Mouse (Mus musculus): ENCODE results near the gene Brd3os.

Brd3os gene

DNA sequence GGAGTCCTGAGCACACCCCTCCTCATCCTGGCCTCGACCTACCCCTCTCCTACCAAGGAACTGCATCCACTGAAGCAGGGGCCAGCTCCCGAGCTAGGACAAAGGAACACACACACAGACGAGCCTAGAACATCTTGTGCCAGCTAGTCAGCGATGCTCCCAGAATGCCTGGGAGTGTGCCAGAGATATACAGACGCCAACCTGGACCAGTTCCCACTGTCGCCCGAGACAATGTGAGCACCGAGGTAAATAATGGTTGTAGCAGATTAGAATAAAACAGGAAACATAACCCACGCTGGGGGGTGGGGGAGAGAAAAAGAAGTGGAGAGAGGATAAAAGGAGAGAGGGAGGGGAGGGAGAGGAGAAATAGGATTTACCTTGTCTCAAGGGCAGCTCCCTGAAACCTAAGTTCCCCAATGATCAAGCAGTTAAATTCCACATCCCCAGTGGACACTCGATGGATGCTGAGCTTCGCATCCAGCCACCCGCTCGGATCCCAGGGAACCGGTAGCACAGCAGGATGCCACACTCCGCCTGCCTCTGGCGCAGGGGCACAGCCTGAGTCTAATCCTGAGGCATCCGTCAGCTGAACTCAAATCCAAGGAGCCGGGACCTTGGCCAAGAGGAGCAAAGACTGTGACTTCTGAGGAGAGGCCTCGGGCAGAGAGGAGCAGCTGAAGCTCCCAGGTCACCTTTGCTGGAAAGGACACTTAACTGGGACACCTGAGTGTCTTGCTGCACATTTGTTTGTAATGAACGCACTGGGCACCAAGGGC, 20.6 kb upstream of the Brd3os start:
- no peak for DNase-seq

DNA sequence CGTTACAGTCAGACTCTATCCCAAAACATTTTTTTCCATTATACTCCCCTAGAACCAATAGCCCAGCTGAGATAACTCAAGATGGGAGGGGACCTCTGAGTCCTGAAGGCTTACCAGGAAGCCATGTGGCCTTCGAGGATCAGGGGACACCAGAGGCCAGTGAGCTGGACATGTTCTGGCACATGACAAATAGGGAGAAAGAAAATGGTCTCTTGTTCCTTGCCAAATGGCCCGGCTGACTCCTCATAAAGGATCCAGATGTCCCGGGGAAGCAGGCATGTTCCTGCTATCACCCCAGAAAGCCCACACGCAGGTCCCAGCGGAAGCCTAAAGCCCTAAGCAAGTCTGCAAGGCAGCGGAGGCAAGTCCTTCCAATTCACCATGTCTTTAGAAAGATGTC, 18.5 kb upstream of the Brd3os start:
- DNase-seq, result no peak

DNA sequence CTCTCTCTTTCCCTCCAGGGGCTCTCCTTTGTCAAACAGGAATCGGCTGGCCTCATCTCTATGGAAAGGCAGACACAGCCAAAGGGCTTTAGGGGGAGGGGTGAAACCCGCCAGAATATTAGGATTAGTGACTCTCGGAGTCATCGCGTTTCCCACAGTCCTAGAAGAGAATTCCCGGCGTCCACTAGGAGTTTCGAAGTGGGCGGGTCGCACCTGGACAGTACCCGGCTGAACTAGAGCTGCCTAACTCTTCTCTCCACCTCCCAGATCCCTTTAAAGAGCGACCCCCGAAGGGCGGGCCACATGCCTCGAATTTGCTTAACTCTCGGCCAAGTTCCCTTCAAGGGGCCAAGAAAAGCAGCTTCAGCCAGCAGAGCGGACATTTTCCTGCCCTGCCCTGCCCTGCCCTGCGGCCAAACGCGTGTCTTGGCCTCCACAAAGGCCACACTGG, 16.9 kb upstream of the Brd3os start:
- peak; percentile 28 for DNase-seq

DNA sequence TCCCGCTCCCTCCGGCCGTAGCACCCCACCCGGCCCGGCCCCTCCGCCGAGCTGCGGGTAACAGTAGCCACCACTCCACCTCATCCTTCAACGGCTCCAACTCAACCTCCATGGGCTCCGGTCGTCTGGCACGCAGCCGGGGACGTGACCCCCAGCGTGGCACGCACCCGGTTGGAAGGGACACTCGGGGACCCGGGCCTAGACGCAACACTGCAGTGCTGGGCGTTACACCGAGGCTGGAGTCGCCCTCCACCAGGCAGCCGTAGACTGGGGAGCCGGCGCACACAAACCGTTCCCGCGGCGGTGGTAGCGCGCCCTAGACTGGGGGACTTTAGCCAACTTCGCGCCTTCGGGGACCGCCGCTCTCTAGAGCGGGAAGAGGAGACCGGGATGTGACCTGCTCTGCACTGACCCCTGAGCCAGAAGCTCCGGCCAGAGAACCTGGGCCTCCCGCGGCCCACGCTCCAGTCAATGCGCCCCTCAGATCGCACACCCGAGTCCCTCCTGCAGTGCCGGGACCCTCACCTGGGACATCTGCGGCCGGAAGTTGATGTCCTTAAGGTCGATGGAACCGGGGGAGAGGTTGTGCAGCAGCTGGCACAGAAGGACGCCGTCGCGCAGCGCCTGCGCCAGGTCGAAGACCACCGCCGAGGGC, 16.2 kb upstream of the Brd3os start:
- peak; percentile 22 for DNase-seq

DNA sequence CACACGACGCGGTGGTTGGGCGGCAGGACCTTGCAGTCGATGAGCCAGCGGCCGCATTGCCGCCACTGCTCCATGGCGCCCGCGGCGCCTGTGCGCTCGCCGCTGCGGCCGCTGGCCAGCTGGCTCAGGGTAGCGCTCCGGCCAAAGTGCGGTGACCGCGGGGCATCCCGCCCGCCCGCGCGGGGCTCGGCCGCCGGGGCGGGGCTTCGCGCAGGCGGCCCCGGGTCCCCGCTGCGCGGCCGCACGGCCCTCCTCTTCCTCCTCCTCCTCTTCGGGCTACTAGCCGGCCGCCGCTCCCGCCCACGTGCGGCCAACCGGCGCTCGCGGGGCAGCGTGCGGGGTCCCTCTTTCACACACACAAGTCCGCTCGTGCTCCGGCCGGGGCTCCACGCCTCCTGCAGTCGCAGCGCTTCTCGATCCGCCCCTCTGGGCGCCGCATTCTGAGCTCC, 15.7 kb upstream of the Brd3os start:
- peak; percentile 54 for DNase-seq

DNA sequence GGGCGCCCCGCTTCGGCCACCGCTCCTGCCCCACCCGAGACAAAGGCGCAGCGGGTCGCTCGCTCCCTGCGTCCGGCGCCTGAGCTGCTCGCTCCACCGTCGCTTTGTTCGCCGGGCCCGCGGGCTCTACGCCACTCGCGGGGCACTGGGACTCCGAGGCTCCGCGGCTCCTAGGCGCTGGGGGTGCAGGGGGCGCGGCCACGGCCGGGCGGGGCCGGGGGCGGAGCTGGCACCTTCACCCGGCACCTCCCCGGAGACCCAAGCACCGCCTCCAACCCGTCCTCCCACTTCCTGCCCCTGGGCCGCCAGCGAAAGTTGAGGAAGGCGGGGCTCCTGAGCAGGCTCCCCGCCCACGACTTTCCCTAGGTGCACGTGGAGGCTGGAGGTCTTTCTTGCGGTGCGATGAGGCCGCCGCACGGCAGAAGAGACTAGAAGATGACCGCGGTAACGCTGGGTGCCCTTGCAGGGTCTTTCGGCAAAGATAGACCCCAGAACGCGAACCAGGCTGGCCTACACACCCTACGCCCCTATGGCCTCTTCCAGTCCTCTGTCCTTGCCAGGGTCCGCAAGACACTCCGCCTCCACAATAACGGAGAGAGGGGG, 15.2 kb upstream of the Brd3os start, which contains the start of gene Vav2:
TSS of gene Vav2 (minus strand) at position 179 of the 603 bp plus-strand sequence.
- peak; percentile 95 for DNase-seq

DNA sequence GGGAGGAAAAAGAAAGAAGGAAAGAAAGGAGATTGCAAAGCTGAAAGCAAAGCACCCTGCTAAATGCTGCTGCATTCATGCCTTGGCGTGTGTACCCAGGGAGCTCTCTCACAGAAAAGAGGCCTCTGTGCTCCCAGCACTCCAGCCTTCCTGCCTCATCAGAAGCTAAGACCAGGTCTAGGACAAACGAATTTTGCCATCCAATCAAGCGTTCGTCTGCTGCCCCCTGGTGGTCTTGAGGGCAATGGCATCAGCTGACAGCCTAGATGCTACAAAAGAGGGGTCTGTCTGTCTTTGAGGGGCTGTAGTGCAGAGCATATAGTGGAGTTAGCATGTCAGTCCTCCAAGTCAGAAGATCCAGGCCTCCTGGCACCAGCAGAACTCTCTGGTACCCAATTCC, 14.1 kb upstream of the Brd3os start:
- peak; percentile 79 for DNase-seq

DNA sequence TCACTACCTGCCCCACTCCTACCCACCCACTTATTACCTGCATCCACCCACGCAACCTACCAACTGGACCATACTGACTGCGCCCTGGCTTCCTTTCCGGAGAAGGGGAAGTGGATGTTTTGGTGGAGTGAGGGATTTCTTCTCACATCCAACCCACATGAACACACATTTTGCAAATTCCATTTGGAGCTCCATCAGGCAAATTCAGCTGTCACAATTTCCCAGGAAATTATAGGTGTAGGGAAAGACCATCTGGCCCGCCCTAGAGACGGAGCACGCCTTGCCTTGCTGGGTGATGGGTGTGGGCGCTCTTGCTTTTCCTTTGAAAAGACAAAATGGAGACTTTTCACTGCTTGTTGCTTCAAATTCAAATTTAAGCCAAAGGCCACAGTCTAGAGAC, 11.5 kb upstream of the Brd3os start:
- DNase-seq, result no peak

DNA sequence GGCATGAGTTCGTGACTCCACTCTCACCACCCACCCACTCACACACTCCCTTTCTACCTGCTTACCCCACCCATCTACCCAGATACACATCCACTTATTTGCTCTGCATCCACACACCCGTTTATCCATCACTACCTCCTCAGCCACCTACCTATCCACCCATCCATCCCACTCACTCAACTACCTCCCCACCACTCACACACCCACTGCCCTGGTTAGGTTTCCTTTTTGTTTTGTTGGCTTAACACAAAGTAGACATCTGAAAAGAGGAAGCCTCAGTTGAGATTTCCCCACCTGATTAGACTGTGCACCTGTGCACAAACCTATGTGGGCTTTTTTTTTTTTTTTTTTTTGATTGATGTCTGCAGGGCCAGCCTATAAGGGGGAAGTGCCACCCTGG, 9.5 kb upstream of the Brd3os start:
- no peak for DNase-seq

DNA sequence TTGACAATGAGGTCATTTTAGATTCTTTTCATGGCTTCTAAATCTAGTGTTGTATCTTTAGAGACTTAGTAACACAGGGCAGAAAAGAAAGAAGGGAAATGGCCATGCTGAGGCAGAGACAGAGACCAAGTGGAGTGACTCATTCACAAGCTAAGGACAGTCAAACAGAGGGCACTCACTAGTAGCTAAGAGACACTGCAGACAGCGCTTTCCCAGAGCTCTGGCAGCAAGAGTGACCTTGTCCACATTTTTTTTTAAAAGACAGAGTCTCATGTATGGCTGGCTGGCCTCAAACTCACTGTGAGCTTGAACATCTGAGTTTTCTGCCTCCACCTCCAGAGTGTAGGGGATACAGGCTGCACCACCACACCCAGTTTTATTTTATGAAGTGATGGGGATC, 4.2 kb upstream of the Brd3os start:
- no peak for DNase-seq

DNA sequence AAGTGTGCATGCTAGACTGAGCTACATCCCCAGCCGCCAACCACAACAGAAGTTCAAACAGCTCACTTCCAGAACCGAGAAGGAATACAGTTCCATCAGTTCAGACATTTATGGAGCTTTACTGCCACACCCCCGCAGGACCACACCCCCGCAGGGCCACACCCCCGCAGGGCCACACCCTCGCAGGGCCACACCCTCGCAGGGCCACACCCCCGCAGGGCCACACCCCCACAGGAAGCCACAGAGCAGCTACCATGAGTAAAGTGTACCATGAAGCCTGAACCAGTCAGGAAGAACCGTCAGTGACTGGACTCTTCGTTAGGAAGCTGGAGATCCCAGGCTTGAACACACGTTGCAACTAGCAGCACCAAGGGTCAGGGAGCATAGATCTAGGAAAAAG, 3.8 kb upstream of the Brd3os start:
- DNase-seq, result peak; percentile 84

DNA sequence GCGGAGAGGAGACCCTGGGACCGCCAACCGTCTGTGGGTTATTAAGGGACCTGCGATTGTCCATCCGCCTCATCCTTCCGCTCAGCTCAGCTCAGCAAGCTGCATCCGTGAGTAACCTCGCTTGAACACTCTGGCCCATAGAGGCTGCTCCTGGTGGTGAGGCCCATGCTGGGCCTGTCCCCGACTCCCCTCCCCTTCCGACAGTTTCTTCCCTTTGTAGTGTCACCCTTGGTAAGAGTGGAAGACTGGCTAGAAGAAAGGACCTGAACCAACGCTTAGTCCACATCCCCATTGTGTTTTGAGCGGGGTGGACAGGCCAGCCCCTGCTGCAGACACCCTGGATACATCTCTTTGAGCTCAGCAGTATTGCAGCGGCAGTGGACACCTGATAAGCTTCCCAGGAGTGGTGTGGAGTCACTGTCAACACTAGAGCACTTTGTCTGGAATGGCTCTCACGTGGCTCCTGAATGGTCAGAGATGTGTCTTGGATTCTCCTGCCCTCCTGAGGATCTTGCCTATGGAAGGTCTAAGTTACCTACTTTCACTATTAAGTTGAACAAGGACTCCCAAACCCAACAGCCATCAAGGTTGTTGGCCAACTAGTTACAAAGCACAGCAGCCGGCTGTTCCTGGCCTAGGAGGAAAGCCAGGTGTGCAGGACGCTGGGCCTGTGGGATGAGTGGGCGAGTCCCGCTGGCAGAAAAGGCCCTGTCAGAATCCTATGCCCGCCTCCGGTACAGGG, 755 bp downstream of the Brd3os start:
- no peak for DNase-seq

DNA sequence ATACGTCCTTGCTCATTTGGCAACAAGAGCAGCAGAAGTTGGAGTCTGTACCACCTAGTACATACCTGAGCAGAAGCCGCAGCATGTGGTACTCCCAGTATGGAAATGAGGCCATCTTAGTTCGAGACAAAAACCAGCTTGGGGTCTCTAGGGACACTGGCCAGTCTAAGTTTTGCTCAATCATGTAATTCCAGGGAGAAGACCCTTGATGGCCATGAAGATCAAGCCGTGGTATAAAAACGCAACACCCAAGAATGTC, 1.3 kb downstream of the Brd3os start:
- DNase-seq, result no peak

DNA sequence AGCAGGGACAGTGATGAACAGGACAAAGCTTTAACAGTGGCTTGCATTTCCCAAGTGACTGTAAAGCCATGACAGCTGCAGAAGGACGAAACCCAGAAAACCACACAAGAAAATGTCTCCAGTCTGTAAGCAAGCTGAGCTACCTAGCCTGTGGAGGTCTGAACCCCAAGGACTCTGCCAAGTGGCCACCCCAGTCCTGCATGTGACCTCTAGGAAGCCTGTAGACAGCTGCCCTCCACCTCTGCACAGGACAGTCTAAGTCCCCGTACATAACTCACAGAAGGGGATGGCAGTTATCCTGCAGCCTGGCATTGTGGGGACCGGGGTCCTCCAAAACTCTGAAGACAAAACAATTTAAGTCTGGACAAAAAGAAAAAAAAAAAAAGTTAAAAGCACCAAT, 3.8 kb downstream of the Brd3os start:
- no peak for DNase-seq

DNA sequence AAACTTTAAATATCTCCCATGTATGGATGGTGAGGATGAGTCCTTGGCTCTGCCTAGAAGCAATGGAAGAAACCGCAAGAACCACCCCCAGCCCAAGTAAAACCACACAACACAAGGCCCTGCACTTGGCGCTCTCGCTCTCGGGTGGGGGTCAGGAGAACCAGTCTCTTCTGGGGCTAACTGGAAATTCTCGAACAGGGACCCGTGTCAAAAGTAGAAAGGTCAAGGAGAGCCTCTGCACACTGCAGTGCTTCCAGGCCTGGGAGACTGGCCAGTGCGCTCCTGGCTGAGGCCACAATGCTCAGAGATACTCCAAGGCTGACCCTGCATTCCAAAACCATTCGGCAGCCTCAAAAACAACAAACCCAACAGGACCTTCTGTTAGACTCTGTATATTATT, 4.7 kb downstream of the Brd3os start:
- DNase-seq, result no peak

DNA sequence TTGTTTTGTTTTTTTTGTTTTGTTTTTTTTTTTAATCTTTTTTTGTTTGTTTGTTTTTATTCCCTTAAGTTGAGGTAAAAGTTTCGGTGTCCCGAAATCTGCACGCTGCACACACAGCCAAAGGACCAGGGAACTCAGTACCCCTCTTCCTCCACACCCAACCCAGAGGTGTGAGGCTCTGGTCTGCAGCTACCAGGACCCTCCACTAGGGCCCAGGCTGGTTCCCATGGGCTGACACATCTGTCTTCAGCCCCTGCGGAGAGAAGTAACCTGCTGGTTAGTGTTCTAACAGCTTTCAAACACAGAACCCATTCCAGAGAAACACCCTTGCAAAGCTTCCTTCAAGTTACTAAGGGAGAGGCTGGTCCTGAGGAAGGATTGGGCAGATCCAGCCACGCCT, 5.7 kb downstream of the Brd3os start:
- no peak for DNase-seq

DNA sequence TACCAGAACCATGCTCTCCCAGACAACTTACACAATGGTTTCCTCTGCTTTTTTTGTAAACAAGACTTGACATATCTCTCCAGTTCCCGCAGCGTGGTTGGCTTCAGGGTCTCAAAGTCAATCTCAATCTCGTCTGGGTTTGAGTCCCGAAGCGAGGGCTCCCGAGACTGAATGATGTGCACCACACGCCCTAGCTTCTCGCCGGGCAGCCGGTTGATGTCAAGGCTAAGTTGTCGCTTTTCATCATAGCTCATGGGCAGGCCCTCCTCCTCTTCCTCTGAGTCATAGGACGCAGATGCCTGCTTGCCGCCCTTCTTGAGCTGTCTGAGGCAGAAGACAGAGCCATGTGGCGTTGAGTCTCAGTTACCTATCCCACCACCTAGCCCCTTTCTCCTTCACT, 8.1 kb downstream of the Brd3os start:
- DNase-seq, result no peak

DNA sequence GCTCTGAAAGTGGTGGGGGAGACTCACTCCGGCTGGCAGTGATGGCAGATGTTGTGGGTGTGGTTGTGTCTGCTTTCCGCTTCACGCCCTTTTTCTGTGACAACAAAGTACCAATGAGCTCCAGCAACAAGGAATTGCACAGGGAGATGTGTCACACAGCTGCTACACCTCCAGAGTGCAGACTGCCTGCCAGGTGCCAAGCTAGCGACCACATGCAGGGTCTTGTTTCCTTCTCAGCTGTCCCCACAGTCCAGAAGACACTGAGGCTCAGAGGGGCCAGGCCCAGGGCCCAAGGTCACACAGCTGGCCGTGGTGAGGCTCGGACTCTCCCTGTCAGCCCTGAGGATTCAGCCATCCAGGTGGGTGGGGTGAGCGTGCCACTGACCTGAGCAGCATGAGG, 17.6 kb downstream of the Brd3os start:
- no peak for DNase-seq

DNA sequence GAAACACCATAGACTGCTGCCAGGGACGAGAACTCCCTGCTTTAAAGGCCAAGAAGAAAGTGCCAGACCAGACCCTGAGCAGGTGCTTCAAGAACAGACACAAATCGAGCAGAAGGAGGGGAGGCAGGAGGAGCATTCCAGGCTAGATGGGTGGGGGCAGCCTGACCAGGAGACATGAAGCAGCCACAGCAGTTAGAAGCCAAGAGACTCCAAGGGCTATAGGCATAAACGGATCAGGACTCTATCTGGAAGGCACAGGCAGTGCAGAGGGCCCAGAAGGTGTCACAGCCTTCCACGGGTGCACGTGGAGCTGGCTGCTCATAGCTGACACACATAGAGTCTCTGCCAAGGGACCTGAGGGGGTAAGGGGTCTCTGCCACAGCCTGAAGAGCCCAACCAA, 18.0 kb downstream of the Brd3os start:
- no peak for DNase-seq

DNA sequence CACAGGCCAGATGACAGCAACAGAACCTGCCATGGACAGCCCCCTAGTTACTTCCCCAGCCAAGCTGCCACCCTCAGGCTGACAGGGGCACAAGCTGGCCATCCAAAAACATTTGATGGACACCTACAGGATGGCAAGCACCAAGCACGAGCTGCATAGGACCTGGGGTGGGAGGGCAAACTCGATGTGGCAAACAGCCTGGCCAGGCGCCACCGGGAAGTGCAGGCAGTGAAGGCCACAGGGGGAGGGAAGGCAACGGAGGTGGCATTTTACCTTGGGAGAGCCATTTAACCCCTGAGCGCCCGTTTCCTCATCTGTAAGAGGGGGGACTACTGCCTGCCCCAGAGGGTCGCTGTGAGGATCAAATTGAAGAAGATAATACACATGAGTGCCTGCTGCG, 18.5 kb downstream of the Brd3os start:
- DNase-seq, result no peak

DNA sequence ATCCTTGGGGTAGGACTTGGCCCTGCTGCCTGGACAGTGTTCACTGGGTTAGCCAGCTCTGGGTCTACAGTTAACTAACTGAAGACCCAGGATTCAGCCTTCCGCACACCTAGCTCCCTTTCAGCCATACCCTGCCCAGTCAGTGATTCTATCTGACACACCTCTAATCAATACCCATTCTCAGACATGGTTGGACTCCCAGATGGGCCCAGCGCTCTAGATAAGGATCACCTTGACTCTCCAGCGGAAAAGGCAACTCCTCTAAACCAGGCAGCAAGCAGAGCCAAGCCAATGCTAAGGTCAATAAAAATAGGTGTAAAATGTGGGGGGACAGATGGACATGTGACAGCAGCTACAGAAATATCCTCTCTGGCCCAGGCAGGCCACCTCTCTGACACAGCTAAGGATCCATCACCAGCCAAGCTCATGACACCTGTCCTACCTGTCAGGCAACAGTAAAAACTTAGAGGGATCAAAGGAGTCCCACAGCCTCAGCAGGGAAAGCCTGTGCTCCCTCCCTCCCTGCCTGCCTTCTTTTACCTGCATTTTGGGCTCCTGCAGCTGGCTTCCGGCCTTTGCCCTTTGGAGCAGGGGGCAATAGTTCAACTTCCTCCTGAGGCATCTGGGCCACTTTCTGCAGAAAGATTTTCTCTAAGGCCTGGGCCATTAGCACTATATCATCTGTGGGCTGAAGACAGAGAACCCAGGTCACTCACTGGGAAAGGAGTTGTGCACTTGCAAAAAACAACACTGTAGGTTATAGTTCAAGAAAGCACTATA, 19.9 kb downstream of the Brd3os start:
- no peak for DNase-seq

DNA sequence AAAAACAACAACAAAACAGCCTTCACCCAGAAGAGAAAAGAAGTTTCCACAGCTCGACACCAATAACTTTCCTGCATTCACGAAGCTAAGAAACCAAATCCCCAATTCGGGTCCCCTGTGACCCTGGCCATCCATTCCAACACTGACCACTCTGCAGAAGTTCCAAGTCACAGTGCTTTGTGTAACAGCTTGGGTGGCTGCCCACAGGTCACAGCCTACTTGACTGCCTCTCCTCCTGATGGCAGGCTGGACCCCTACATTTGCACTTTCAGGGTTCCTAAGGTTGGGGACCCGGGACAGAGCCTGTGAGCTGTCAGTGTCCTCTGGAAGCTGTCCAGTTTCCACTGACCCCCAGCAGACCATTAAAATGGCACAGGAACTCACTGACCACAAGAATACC, 20.8 kb downstream of the Brd3os start:
- no peak for DNase-seq

All from liver (tissue).